Mouse (Mus musculus): ENCODE measurements around the gene Prkch. TPM values are rescaled to one million over a fixed set of nuclear protein-coding genes. Genes with fewer than 3 reads are reported as not detected.
A peak's percentile ranks its signal among the peaks of the same experiment; 100 is the strongest.

The Prkch gene
- polyA plus RNA-seq, 1 experiment from 2014 or later = 12.0 TPM

- no peaks in the 10 kb centered on the region for H3K27me3 ChIP-seq (ENCODE audit: control insufficient read depth, insufficient read depth, low read depth, low read length)
- no peak overlapping the region for H3K4me2 ChIP-seq (ENCODE audit: low read depth, low read length)
- H3K9ac ChIP-seq (ENCODE audit: low read length) = no peak overlapping the region
- no peak overlapping the region for H3K27ac ChIP-seq (ENCODE audit: low read length)
- no peaks in the 10 kb centered on the region for H3K9me3 ChIP-seq (ENCODE audit: control insufficient read depth, low read length)
- H3K4me3 ChIP-seq (ENCODE audit: low read length) = no peak overlapping the region
- H3K36me3 ChIP-seq (ENCODE audit: control insufficient read depth, insufficient read depth, low read length) = no peaks in the 10 kb centered on the region
- H3K4me1 ChIP-seq (replicated peaks; ENCODE audit: control insufficient read depth, insufficient read depth, low read length) = peaks cover 13% of the 10 kb centered on the region
- 72% methylated on average over 5 of the region's 5 CpGs for WGBS
- no peak for ATAC-seq (ENCODE audit: low read depth)
Observed at GRCm38 (mm10) chr12:73806003-73806402, 221.4 kb downstream of the Prkch start.

DNA sequence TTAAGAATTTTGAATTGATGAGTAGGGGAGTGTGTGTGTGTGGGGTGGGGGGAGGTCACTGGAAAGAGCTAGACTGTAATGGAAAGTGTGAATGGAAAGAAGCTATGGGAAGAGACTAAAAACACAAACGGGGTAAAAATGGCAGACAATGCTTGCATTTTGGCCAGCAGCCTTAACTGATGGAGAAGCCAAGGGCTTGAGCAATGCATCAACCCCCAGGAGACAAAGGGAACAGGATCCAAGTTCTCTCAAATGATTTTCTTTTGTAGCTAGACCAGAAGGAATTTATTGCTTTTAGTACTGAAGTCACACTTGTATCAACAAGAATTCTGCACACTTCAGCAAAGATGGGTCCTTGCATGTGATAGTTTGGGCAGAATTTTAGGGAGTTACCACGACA lies 222.6 kb downstream of the Prkch start:
- Histone ChIP-seq H3K4me2 (ENCODE audit: low read depth, low read length) (no peak overlapping the region), H3K4me3 (ENCODE audit: low read length) (no peak overlapping the region), H3K4me1 (replicated peaks; ENCODE audit: control insufficient read depth, insufficient read depth, low read length) (peaks cover 18% of the 10 kb centered on the region), H3K27ac (ENCODE audit: low read length) (no peak overlapping the region), H3K9ac (ENCODE audit: low read length) (no peak overlapping the region), H3K27me3 (ENCODE audit: control insufficient read depth, insufficient read depth, low read depth, low read length) (no peaks in the 10 kb centered on the region), H3K9me3 (ENCODE audit: control insufficient read depth, low read length) (no peaks in the 10 kb centered on the region), H3K36me3 (ENCODE audit: control insufficient read depth, insufficient read depth, low read length) (no peaks in the 10 kb centered on the region)
- no peak for ATAC-seq (ENCODE audit: low read depth)
- 59% methylated on average over 2 of the region's 2 CpGs for WGBS

- ATAC-seq (ENCODE audit: low read depth) = peak; percentile 93
- no peaks in the 10 kb centered on the region for H3K36me3 ChIP-seq (ENCODE audit: control insufficient read depth, insufficient read depth, low read length)
- H3K4me3 ChIP-seq (ENCODE audit: low read length) = no peak overlapping the region
- 15% methylated on average over 13 of the region's 13 CpGs for WGBS
- H3K4me1 ChIP-seq (replicated peaks; ENCODE audit: control insufficient read depth, insufficient read depth, low read length) = peaks cover 29% of the 10 kb centered on the region
- peak overlapping the region; percentile 77 for H3K27ac ChIP-seq (ENCODE audit: low read length)
- no peaks in the 10 kb centered on the region for H3K9me3 ChIP-seq (ENCODE audit: control insufficient read depth, low read length)
- 0 out of 2 replicates have a peak overlapping the region, but pooled peaks have one; percentile 34 for H3K9ac ChIP-seq (ENCODE audit: low read length)
- H3K27me3 ChIP-seq (ENCODE audit: control insufficient read depth, insufficient read depth, low read depth, low read length) = no peaks in the 10 kb centered on the region
- peak overlapping the region; percentile 34 for H3K4me2 ChIP-seq (ENCODE audit: low read depth, low read length)
Observed at GRCm38 (mm10) chr12:73810041-73810795, 225.6 kb downstream of the Prkch start.

GRCm38 (mm10) chr12:73810903-73811302 lies 226.3 kb downstream of the Prkch start:
- peaks cover 29% of the 10 kb centered on the region for H3K4me1 ChIP-seq (replicated peaks; ENCODE audit: control insufficient read depth, insufficient read depth, low read length)
- no peaks in the 10 kb centered on the region for H3K27me3 ChIP-seq (ENCODE audit: control insufficient read depth, insufficient read depth, low read depth, low read length)
- no peak for ATAC-seq (ENCODE audit: low read depth)
- 46% methylated on average over 5 of the region's 5 CpGs for WGBS
- no peaks in the 10 kb centered on the region for H3K9me3 ChIP-seq (ENCODE audit: control insufficient read depth, low read length)
- no peaks in the 10 kb centered on the region for H3K36me3 ChIP-seq (ENCODE audit: control insufficient read depth, insufficient read depth, low read length)
- H3K4me3 ChIP-seq (ENCODE audit: low read length) = no peak overlapping the region
- peak overlapping the region; percentile 77; the same call in 1 of the 2 replicates for H3K27ac ChIP-seq (ENCODE audit: low read length)
- no peak overlapping the region for H3K4me2 ChIP-seq (ENCODE audit: low read depth, low read length)
- no peak overlapping the region for H3K9ac ChIP-seq (ENCODE audit: low read length)

GRCm38 (mm10) chr12:73812198-73812597 lies 227.6 kb downstream of the Prkch start:
- Histone ChIP-seq H3K9ac (ENCODE audit: low read length) (no peak overlapping the region), H3K36me3 (ENCODE audit: control insufficient read depth, insufficient read depth, low read length) (no peaks in the 10 kb centered on the region), H3K9me3 (ENCODE audit: control insufficient read depth, low read length) (no peaks in the 10 kb centered on the region), H3K27me3 (ENCODE audit: control insufficient read depth, insufficient read depth, low read depth, low read length) (no peaks in the 10 kb centered on the region), H3K4me2 (ENCODE audit: low read depth, low read length) (no peak overlapping the region), H3K27ac (ENCODE audit: low read length) (no peak overlapping the region), H3K4me3 (ENCODE audit: low read length) (no peak overlapping the region), H3K4me1 (replicated peaks; ENCODE audit: control insufficient read depth, insufficient read depth, low read length) (peaks cover 29% of the 10 kb centered on the region)
- no peak for ATAC-seq (ENCODE audit: low read depth)
- WGBS = 62% methylated on average over 6 of the region's 6 CpGs

- Histone ChIP-seq H3K4me2 (ENCODE audit: low read depth, low read length) (no peak overlapping the region), H3K27ac (ENCODE audit: low read length) (no peak overlapping the region), H3K4me3 (ENCODE audit: low read length) (no peak overlapping the region), H3K9ac (ENCODE audit: low read length) (no peak overlapping the region), H3K4me1 (replicated peaks; ENCODE audit: control insufficient read depth, insufficient read depth, low read length) (peaks cover 29% of the 10 kb centered on the region), H3K9me3 (ENCODE audit: control insufficient read depth, low read length) (no peaks in the 10 kb centered on the region), H3K36me3 (ENCODE audit: control insufficient read depth, insufficient read depth, low read length) (no peaks in the 10 kb centered on the region), H3K27me3 (ENCODE audit: control insufficient read depth, insufficient read depth, low read depth, low read length) (no peaks in the 10 kb centered on the region)
- ATAC-seq (ENCODE audit: low read depth) = no peak
- WGBS = 57% methylated on average over 11 of the region's 11 CpGs
Observed at GRCm38 (mm10) chr12:73813016-73813900, 228.7 kb downstream of the Prkch start.

DNA sequence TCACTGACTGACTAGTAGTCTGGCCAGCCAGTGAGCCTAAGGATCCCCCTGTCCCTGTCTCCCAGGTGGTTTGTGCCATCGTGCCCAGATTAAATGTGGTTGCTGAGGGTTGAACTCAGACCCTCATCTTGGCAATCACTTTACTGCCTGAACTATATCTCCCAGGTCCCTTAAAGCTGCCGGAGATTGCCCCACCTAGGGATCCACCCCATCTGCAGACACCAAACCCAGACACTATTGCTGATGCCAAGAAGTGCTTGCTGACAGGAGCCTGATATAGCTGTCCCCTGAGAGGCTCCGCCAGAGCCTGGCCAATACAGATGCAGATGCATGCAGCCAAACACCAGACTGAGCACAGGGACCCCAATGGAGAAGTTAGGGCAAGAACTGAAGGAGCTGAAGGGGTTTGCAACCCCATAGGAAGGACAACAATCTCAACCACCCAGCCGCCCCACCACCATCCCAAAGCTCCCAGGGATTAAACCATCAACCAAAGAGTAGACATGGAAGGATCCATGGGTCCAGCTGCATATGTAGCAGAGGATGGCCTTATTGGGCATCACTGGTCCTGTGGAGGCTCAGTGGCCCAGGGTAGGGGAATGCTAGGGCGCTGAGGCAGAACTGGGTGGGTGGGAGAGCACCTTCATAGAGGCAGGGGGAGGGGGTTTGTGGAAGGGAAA lies 229.6 kb downstream of the Prkch start:
- Histone ChIP-seq H3K9me3 (ENCODE audit: control insufficient read depth, low read length) (no peaks in the 10 kb centered on the region), H3K27me3 (ENCODE audit: control insufficient read depth, insufficient read depth, low read depth, low read length) (no peaks in the 10 kb centered on the region), H3K4me1 (replicated peaks; ENCODE audit: control insufficient read depth, insufficient read depth, low read length) (peaks cover 29% of the 10 kb centered on the region), H3K4me3 (ENCODE audit: low read length) (no peak overlapping the region), H3K9ac (ENCODE audit: low read length) (no peak overlapping the region), H3K27ac (ENCODE audit: low read length) (no peak overlapping the region), H3K36me3 (ENCODE audit: control insufficient read depth, insufficient read depth, low read length) (no peaks in the 10 kb centered on the region), H3K4me2 (ENCODE audit: low read depth, low read length) (no peak overlapping the region)
- ATAC-seq (ENCODE audit: low read depth) = no peak
- WGBS = 90% methylated on average over 5 of the region's 5 CpGs

DNA sequence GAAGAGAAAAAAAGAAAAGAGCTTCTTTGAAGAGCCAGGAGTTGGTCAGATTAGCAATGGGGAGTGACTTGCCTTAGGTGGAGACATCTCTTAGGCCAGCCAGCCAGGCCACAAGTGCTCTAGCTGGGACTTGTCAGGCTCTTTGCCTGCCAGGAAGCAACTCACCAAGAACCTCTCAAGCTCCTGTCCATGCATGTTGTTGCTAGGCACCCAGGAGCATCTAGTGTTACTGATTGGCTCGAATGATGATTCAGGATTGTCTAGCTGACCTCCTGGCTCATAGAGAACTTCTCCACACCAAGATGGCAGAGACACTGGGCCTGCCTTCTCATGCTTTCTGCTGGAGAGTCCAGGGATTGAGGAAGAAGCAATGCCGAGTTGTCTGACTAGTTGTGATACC lies 230.3 kb downstream of the Prkch start:
- ATAC-seq (ENCODE audit: low read depth) = no peak
- Histone ChIP-seq H3K4me3 (ENCODE audit: low read length) (no peak overlapping the region), H3K9me3 (ENCODE audit: control insufficient read depth, low read length) (no peaks in the 10 kb centered on the region), H3K9ac (ENCODE audit: low read length) (no peak overlapping the region), H3K4me1 (replicated peaks; ENCODE audit: control insufficient read depth, insufficient read depth, low read length) (peaks cover 24% of the 10 kb centered on the region), H3K27ac (ENCODE audit: low read length) (no peak overlapping the region), H3K4me2 (ENCODE audit: low read depth, low read length) (no peak overlapping the region), H3K27me3 (ENCODE audit: control insufficient read depth, insufficient read depth, low read depth, low read length) (no peaks in the 10 kb centered on the region), H3K36me3 (ENCODE audit: control insufficient read depth, insufficient read depth, low read length) (no peaks in the 10 kb centered on the region)
- 75% methylated on average over 2 of the region's 2 CpGs for WGBS

DNA sequence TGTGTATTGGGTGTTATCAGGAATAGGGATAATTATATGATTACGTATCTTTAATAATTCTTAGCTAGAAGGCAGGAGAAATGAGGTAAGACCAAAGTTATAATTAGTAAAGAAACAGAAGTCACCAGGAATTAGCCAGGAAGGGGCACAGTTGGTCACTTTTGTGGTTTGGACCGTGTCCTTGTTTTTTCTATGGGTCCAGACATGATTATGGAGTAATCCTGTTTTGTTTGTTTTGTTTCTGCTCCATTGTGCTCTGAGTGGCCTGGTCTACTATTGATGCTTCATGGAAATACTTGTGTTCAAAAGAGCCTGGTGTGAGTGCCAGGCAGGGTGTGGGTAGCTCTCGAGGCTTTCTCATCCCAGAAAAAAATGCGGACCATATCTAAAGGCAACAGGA lies 230.9 kb downstream of the Prkch start:
- Histone ChIP-seq H3K4me1 (replicated peaks; ENCODE audit: control insufficient read depth, insufficient read depth, low read length) (peaks cover 19% of the 10 kb centered on the region), H3K27me3 (ENCODE audit: control insufficient read depth, insufficient read depth, low read depth, low read length) (no peaks in the 10 kb centered on the region), H3K9ac (ENCODE audit: low read length) (no peak overlapping the region), H3K4me3 (ENCODE audit: low read length) (no peak overlapping the region), H3K9me3 (ENCODE audit: control insufficient read depth, low read length) (no peaks in the 10 kb centered on the region), H3K4me2 (ENCODE audit: low read depth, low read length) (no peak overlapping the region), H3K27ac (ENCODE audit: low read length) (no peak overlapping the region), H3K36me3 (ENCODE audit: control insufficient read depth, insufficient read depth, low read length) (no peaks in the 10 kb centered on the region)
- WGBS = 75% methylated on average over 4 of the region's 4 CpGs
- no peak for ATAC-seq (ENCODE audit: low read depth)
